Mouse (Mus musculus): Measurements from ENCODE around the gene Gm13539.

DNA sequence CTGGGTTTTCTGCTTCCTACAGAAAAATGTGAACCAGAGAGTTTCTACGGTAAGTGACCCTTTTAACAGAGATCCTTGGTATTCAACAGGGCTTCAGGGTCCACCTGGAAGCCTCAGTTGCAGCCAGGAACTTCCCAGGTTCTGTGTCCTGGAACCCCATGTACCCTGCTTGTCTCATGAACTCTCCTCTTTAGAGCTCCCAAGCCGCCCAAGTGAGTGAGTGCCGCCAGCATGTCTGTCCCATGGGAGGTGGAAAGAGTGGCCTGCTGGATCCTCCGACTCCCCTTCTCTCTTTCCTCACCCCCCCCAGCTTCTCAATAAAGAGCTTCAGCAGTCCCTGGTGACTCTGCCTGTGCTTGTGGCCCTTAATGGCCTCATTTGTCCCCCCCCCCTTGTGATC lies 14.3 kb upstream of the Gm13539 start:
- TF ChIP-seq POLR2A (IDR thresholded peaks at IDR 0.05; ENCODE audit: insufficient read depth, low read length): no peak
- TF ChIP-seq CTCF (IDR thresholded peaks at IDR 0.05; ENCODE audit: low read depth, low read length): no peak
